Mouse (Mus musculus) ovary, postnatal 14 days (tissue): ENCODE measurements at regions not wholly inside any gene's neighbourhood (a gene's known extent, or its start where the extent isn't known, plus 50 kb on each side); places are given as distances from the start of the nearest gene placed in this dataset.
A peak's percentile ranks its signal among the peaks of the same experiment; 100 is the strongest.
"Not testable (repeated sequence)": the region's sequence is repeated elsewhere in the genome, so short reads cannot be mapped to it uniquely, and the experiment has no call there.

Experiments
- DNase-seq: peaks from one replicate; pipeline ENCODE4 v3.0.0; 2022; ENCODE audit warnings: low spot score

GRCm38 (mm10) chr4:5590531-5590930 lies 797.4 kb upstream of the Impad1 start:
- DNase-seq: no peak

- no peak for DNase-seq
These were observed 794.3 kb upstream of the Impad1 start for GRCm38 (mm10) chr4:5587465-5587864.

GRCm38 (mm10) chr4:5585205-5585604 lies 792.0 kb upstream of the Impad1 start:
- DNase-seq: no peak

GRCm38 (mm10) chr4:5583989-5584677 lies 791.0 kb upstream of the Impad1 start:
- DNase-seq: peak; percentile 34

GRCm38 (mm10) chr4:5568076-5568475 lies 774.9 kb upstream of the Impad1 start:
- no peak for DNase-seq

GRCm38 (mm10) chr4:5560001-5560657 lies 767.0 kb upstream of the Impad1 start:
- DNase-seq: no peak

- DNase-seq: no peak
These were observed 747.0 kb upstream of the Impad1 start for GRCm38 (mm10) chr4:5540155-5540554.

- no peak for DNase-seq
These were observed 737.3 kb upstream of the Impad1 start for GRCm38 (mm10) chr4:5530416-5530815.

GRCm38 (mm10) chr4:5518522-5518921 lies 725.4 kb upstream of the Impad1 start:
- DNase-seq: no peak

- DNase-seq: not testable (repeated sequence)
These were observed 722.3 kb upstream of the Impad1 start for GRCm38 (mm10) chr4:5515426-5515825.

GRCm38 (mm10) chr4:5511743-5512142 lies 718.6 kb upstream of the Impad1 start:
- DNase-seq: no peak

GRCm38 (mm10) chr4:5509398-5509797 lies 716.2 kb upstream of the Impad1 start:
- no peak for DNase-seq

- DNase-seq: no peak
These were observed 701.9 kb upstream of the Impad1 start for GRCm38 (mm10) chr4:5495012-5495411.

GRCm38 (mm10) chr4:5494072-5495000 lies 701.2 kb upstream of the Impad1 start:
- no peak for DNase-seq

- no peak for DNase-seq
These were observed 693.6 kb upstream of the Impad1 start for GRCm38 (mm10) chr4:5486786-5487185.

- DNase-seq: no peak
These were observed 678.9 kb upstream of the Impad1 start for GRCm38 (mm10) chr4:5471891-5472558.

- no peak for DNase-seq
These were observed 666.0 kb upstream of the Impad1 start for GRCm38 (mm10) chr4:5459028-5459695.

GRCm38 (mm10) chr4:5450417-5450816 lies 657.3 kb upstream of the Impad1 start:
- DNase-seq: no peak

GRCm38 (mm10) chr4:5441339-5442019 lies 648.3 kb upstream of the Impad1 start:
- no peak for DNase-seq

GRCm38 (mm10) chr4:5437076-5437475 lies 643.9 kb upstream of the Impad1 start:
- DNase-seq: no peak
